Mouse (Mus musculus): Measurements from ENCODE around the gene Acp6.

DNA sequence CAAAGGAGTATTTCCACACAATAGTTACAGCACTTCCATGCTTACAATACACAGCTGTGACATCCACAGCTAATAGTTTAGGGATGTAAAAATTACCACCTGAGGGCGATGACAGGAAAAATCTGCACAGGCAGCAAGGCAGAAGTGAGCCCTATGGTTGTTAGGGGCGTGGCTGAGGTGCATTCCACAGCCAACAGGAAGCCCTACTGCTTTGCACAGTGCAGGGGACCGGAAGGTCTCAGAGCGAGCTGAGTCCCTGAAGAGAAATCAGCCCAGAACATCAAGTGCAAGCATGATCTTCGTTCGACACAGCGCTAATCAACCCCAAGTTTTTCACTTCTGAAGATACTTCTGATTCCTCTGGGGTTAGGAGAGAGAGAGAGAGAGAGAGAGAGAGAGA is 34.4 kb upstream of the Acp6 start:
- TF ChIP-seq CTCF (IDR thresholded peaks at IDR 0.05; ENCODE audit: extremely low read depth, insufficient read length, insufficient replicate concordance, low read depth, low read length) (no peak), POLR2A (IDR thresholded peaks at IDR 0.05; ENCODE audit: low read depth, low read length) (no peak)
